Mouse (Mus musculus) kidney, embryonic 15.5 days (tissue): ENCODE measurements around the gene Nkpd1. TPM values are rescaled to one million over a fixed set of nuclear protein-coding genes. Genes with fewer than 3 reads are reported as not detected.

Source experiments
- ATAC-seq: fragments of 200-750 bp; cut with Nextera tagmentation; replicated peaks from 2 replicates; pipeline ENCODE4 v1.8.0; 2017; ENCODE audit warnings: moderate TSS enrichment; ENCODE audit not compliant: low FRiP score
- H3K27ac ChIP-seq: fragments of 300-500 bp; sonication (generic); 2 replicates; pipeline ENCODE4 v1.5.1; 2015; ENCODE audit warnings: mild to moderate bottlenecking, inconsistent platforms
- H3K27me3 ChIP-seq: fragments of 300-500 bp; sonication (generic); 2 replicates; pipeline ENCODE4 v1.6.1; 2015; ENCODE audit warnings: inconsistent platforms
- H3K36me3 ChIP-seq: fragments of 300-500 bp; sonication (generic); 2 replicates; pipeline ENCODE4 v1.6.1; 2015; ENCODE audit warnings: inconsistent platforms
- H3K4me1 ChIP-seq: fragments of 300-500 bp; sonication (generic); 2 replicates; pipeline ENCODE4 v1.6.1; 2015; ENCODE audit warnings: inconsistent platforms
- H3K4me2 ChIP-seq: fragments of 300-500 bp; sonication (generic); 2 replicates; pipeline ENCODE4 v1.6.1; 2015; ENCODE audit warnings: moderate library complexity, mild to moderate bottlenecking, inconsistent platforms
- H3K4me3 ChIP-seq: fragments of 300-500 bp; sonication (generic); replicated peaks from 2 replicates; pipeline ENCODE4 v1.5.1; 2015; ENCODE audit warnings: mild to moderate bottlenecking, inconsistent platforms
- H3K9ac ChIP-seq: fragments of 300-500 bp; sonication (generic); 2 replicates; pipeline ENCODE4 v1.6.1; 2015; ENCODE audit warnings: mild to moderate bottlenecking, inconsistent platforms
- H3K9me3 ChIP-seq: fragments of 300-500 bp; sonication (generic); replicated peaks from 2 replicates; pipeline ENCODE4 v1.6.1; 2016; ENCODE audit warnings: inconsistent platforms
- WGBS: fragments of 180-500 bp; shearing (Covaris S2); methylation state at CpG from one replicate; pipeline ENCODE4 v1.1.7; 2015; ENCODE audit warnings: mixed read lengths; 5-methylcytosine and 5-hydroxymethylcytosine counted together
- polyA plus RNA-seq: library from polyadenylated mRNA; unstranded; fragments of >200 nt; fragmentation: Nextera tagmentation; extraction: Ambion mirVana; gene quantifications from 2 replicates; pipeline ENCODE4 v1.2.1, GENCODE M21; 2015

The Nkpd1 gene
- polyA plus RNA-seq, 1 experiment from 2014 or later = 0.10 TPM

GRCm38 (mm10) chr7:19491731-19492130 lies 25.9 kb upstream of the Nkpd1 start:
- H3K9me3 ChIP-seq = no peaks in the 10 kb centered on the region
- 0 out of 2 replicates have a peak overlapping the region, but pooled peaks have one; percentile 19 for H3K9ac ChIP-seq
- ATAC-seq = no peak
- peaks cover 58% of the 10 kb centered on the region for H3K27me3 ChIP-seq
- no peaks in the 10 kb centered on the region for H3K36me3 ChIP-seq
- peak overlapping the region; percentile 31 for H3K4me3 ChIP-seq
- peak overlapping the region; percentile 56 for H3K4me2 ChIP-seq
- peaks cover 34% of the 10 kb centered on the region for H3K4me1 ChIP-seq
- 3% methylated on average over 26 of the region's 26 CpGs for WGBS
- H3K27ac ChIP-seq = peak overlapping the region; percentile 71

- H3K4me3 ChIP-seq = no peak overlapping the region
- no peak overlapping the region for H3K4me2 ChIP-seq
- no peaks in the 10 kb centered on the region for H3K36me3 ChIP-seq
- no peak for ATAC-seq
- peaks cover 30% of the 10 kb centered on the region for H3K27me3 ChIP-seq
- peaks cover 30% of the 10 kb centered on the region for H3K4me1 ChIP-seq
- H3K9me3 ChIP-seq = no peaks in the 10 kb centered on the region
- no peak overlapping the region for H3K27ac ChIP-seq
- WGBS = 82% methylated on average over 25 of the region's 25 CpGs
- no peak overlapping the region for H3K9ac ChIP-seq
These were observed 22.7 kb upstream of the Nkpd1 start for GRCm38 (mm10) chr7:19494751-19495474.

- Histone ChIP-seq H3K27me3 (peaks cover 23% of the 10 kb centered on the region), H3K36me3 (no peaks in the 10 kb centered on the region), H3K9ac (no peak overlapping the region), H3K9me3 (no peaks in the 10 kb centered on the region), H3K4me2 (no peak overlapping the region), H3K27ac (0 out of 2 replicates have a peak overlapping the region, but pooled peaks have one; percentile 45), H3K4me1 (peaks cover 30% of the 10 kb centered on the region), H3K4me3 (no peak overlapping the region)
- 36% methylated on average over 20 of the region's 20 CpGs for WGBS
- 0 out of 2 replicates have a peak, but pooled peaks have one; percentile 17 for ATAC-seq
These were observed 22.0 kb upstream of the Nkpd1 start for GRCm38 (mm10) chr7:19495521-19496213.

- H3K4me2 ChIP-seq = no peak overlapping the region
- ATAC-seq = no peak
- no peak overlapping the region for H3K9ac ChIP-seq
- no peak overlapping the region for H3K4me3 ChIP-seq
- peaks cover 30% of the 10 kb centered on the region for H3K4me1 ChIP-seq
- no peaks in the 10 kb centered on the region for H3K36me3 ChIP-seq
- WGBS = 56% methylated on average over 5 of the region's 5 CpGs
- no peaks in the 10 kb centered on the region for H3K9me3 ChIP-seq
- H3K27me3 ChIP-seq = peaks cover 18% of the 10 kb centered on the region
- H3K27ac ChIP-seq = no peak overlapping the region
These were observed 21.5 kb upstream of the Nkpd1 start for GRCm38 (mm10) chr7:19496214-19496555.

- Histone ChIP-seq H3K9me3 (no peaks in the 10 kb centered on the region), H3K27ac (no peak overlapping the region), H3K4me1 (peaks cover 20% of the 10 kb centered on the region), H3K36me3 (no peaks in the 10 kb centered on the region), H3K27me3 (peaks cover 4% of the 10 kb centered on the region; the same call in 1 of the 2 replicates), H3K4me2 (no peak overlapping the region), H3K9ac (no peak overlapping the region), H3K4me3 (no peak overlapping the region)
- no peak for ATAC-seq
- WGBS = 39% methylated on average over 4 of the region's 4 CpGs
These were observed 19.3 kb upstream of the Nkpd1 start for GRCm38 (mm10) chr7:19498326-19498725.

- H3K27ac ChIP-seq = no peak overlapping the region
- WGBS = 70% methylated on average over 12 of the region's 12 CpGs
- ATAC-seq = no peak
- H3K4me1 ChIP-seq = peaks cover 10% of the 10 kb centered on the region
- H3K4me2 ChIP-seq = no peak overlapping the region
- no peak overlapping the region for H3K4me3 ChIP-seq
- no peak overlapping the region for H3K9ac ChIP-seq
- H3K36me3 ChIP-seq = no peaks in the 10 kb centered on the region
- no peaks in the 10 kb centered on the region for H3K27me3 ChIP-seq
- no peaks in the 10 kb centered on the region for H3K9me3 ChIP-seq
These were observed 16.9 kb upstream of the Nkpd1 start for GRCm38 (mm10) chr7:19500420-19501363.

- Histone ChIP-seq H3K4me3 (no peak overlapping the region), H3K36me3 (no peaks in the 10 kb centered on the region)
- 82% methylated on average over 4 of the region's 4 CpGs for WGBS
These were observed 16.0 kb upstream of the Nkpd1 start for GRCm38 (mm10) chr7:19501658-19502057.

GRCm38 (mm10) chr7:19503481-19504068 lies 14.1 kb upstream of the Nkpd1 start:
- ATAC-seq = no peak
- Histone ChIP-seq H3K27ac (no peak overlapping the region), H3K4me3 (no peak overlapping the region), H3K4me1 (peaks cover 21% of the 10 kb centered on the region), H3K27me3 (no peaks in the 10 kb centered on the region), H3K4me2 (no peak overlapping the region), H3K36me3 (no peaks in the 10 kb centered on the region), H3K9ac (no peak overlapping the region), H3K9me3 (no peaks in the 10 kb centered on the region)
- WGBS = 40% methylated on average over 5 of the region's 5 CpGs

More at GRCm38 (mm10) chr7:19501658-19502057, 16.0 kb upstream of the Nkpd1 start:
- peaks cover 10% of the 10 kb centered on the region for H3K4me1 ChIP-seq
- H3K9me3 ChIP-seq = no peaks in the 10 kb centered on the region
- H3K27ac ChIP-seq = no peak overlapping the region
- no peak for ATAC-seq
- no peak overlapping the region for H3K9ac ChIP-seq
- H3K27me3 ChIP-seq = no peaks in the 10 kb centered on the region
- no peak overlapping the region for H3K4me2 ChIP-seq

GRCm38 (mm10) chr7:19506326-19506725 lies 11.3 kb upstream of the Nkpd1 start:
- Histone ChIP-seq H3K36me3 (0 out of 2 replicates have a peak, but pooled peaks cover 4% of the 10 kb centered on the region), H3K27me3 (no peaks in the 10 kb centered on the region), H3K9ac (no peak overlapping the region), H3K4me2 (peak overlapping the region; percentile 98), H3K9me3 (no peaks in the 10 kb centered on the region), H3K4me3 (peak overlapping the region; percentile 67), H3K27ac (no peak overlapping the region), H3K4me1 (peaks cover 26% of the 10 kb centered on the region)
- WGBS = 31% methylated on average over 6 of the region's 6 CpGs
- ATAC-seq = no peak

GRCm38 (mm10) chr7:19506969-19507611 lies 10.5 kb upstream of the Nkpd1 start:
- peak overlapping the region; percentile 98 for H3K4me2 ChIP-seq
- H3K9ac ChIP-seq = peak overlapping the region; percentile 63
- peaks cover 25% of the 10 kb centered on the region for H3K4me1 ChIP-seq
- H3K36me3 ChIP-seq = 0 out of 2 replicates have a peak, but pooled peaks cover 4% of the 10 kb centered on the region
- 0 out of 2 replicates have a peak overlapping the region, but pooled peaks have one; percentile 22 for H3K27ac ChIP-seq
- 0 out of 2 replicates have a peak, but pooled peaks have one; percentile 5 for ATAC-seq
- H3K9me3 ChIP-seq = no peaks in the 10 kb centered on the region
- H3K4me3 ChIP-seq = peak overlapping the region; percentile 67
- H3K27me3 ChIP-seq = no peaks in the 10 kb centered on the region
- under 1% methylated on average over 71 of the region's 71 CpGs for WGBS

- WGBS = 5% methylated on average over 18 of the region's 18 CpGs
- no peak for ATAC-seq
- Histone ChIP-seq H3K9me3 (no peaks in the 10 kb centered on the region), H3K9ac (peak overlapping the region; percentile 63), H3K27ac (0 out of 2 replicates have a peak overlapping the region, but pooled peaks have one; percentile 22), H3K36me3 (0 out of 2 replicates have a peak, but pooled peaks cover 4% of the 10 kb centered on the region), H3K4me1 (peaks cover 25% of the 10 kb centered on the region), H3K4me3 (peak overlapping the region; percentile 67), H3K4me2 (peak overlapping the region; percentile 98), H3K27me3 (no peaks in the 10 kb centered on the region)
These were observed 10.0 kb upstream of the Nkpd1 start for GRCm38 (mm10) chr7:19507612-19507981.
